Mouse (Mus musculus): ENCODE data around the gene Rassf3. TPM values are rescaled to one million over a fixed set of nuclear protein-coding genes. Genes with fewer than 3 reads are reported as not detected.

The Rassf3 gene
- total and polyA plus RNA-seq, 3 experiments = 0.07 to 0.66 TPM; not detected in 1

DNA sequence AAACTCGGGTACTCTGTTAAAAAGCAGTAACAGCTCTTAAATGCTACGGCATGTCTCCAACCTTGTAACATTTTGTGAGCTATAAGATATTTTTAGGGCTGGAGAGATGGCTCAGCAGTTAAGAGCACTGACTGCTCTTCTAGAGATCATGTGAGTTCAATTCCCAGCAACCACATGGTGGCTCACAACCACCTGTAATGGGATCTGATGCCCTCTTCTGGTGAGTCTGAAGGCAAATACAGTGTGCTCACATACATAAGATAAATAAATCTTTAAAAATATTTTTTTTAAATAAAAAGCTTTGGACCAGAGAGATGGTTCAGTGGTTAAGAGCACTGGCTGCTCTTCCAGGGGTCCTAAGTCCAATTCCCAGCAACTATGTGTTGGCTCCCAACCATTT lies 115.8 kb downstream of the Rassf3 start:
- ATAC-seq (ENCODE audit: extremely low read depth, insufficient number of reproducible peaks, low FRiP score, poor library complexity, severe bottlenecking) (no peak), DNase-seq (ENCODE audit: low spot score) (no peak)
- Histone ChIP-seq H3K4me1 (ENCODE audit: insufficient read depth, low read depth, low read length) (peaks cover 15% of the 10 kb centered on the region), H3K36me3 (replicated peaks) (no peaks in the 10 kb centered on the region), H3K4me3 (ENCODE audit: low read depth, low read length) (no peak overlapping the region), H3K9me3 (replicated peaks) (no peaks in the 10 kb centered on the region), H3K27me3 (ENCODE audit: insufficient read depth, low read length) (peaks cover 6% of the 10 kb centered on the region)
- TF ChIP-seq POLR2AphosphoS5 (IDR thresholded peaks at IDR 0.05; ENCODE audit: insufficient replicate concordance, low read depth, low read length) (no peak), GATA2 (IDR thresholded peaks at IDR 0.05; ENCODE audit: borderline replicate concordance, low read depth, low read length) (no peak), GATA1 (IDR thresholded peaks at IDR 0.05; ENCODE audit: borderline replicate concordance, low read length) (no peak)

Other genes starting within 250 kb of the Rassf3 start
- gene Tbc1d30, start 125.1 kb downstream of the Rassf3 start, total RNA-seq (2014; fragmentation: Nextera tagmentation) = not detected in 2 replicates
- gene Tbc1d30, start 125.1 kb downstream of the Rassf3 start, total RNA-seq (2017) = under 0.01 and 0.06 TPM in 2 replicates
- not detected in 2 replicates for gene Tbc1d30, start 125.1 kb downstream of the Rassf3 start, polyA plus RNA-seq (2012)
- gene Gns, start 111.3 kb downstream of the Rassf3 start, total RNA-seq (2014; fragmentation: Nextera tagmentation) = 134 and 161 TPM in 2 replicates
- gene Gns, start 111.3 kb downstream of the Rassf3 start, total RNA-seq (2017) = 133 and 138 TPM in 2 replicates
- gene Gns, start 111.3 kb downstream of the Rassf3 start, polyA plus RNA-seq (2012) = 33.4 and 52.8 TPM in 2 replicates
- gene Tbk1, start 110.4 kb upstream of the Rassf3 start, total RNA-seq (2014; fragmentation: Nextera tagmentation) = 79.4 and 96.3 TPM in 2 replicates
- gene Tbk1, start 110.4 kb upstream of the Rassf3 start, total RNA-seq (2017) = 98.3 and 107 TPM in 2 replicates
- gene Tbk1, start 110.4 kb upstream of the Rassf3 start, polyA plus RNA-seq (2012) = 4.1 and 6.8 TPM in 2 replicates
- 87.0 and 107 TPM in 2 replicates for gene Xpot, start 150.0 kb upstream of the Rassf3 start, total RNA-seq (2014; fragmentation: Nextera tagmentation)
- 89.7 and 110 TPM in 2 replicates for gene Xpot, start 150.0 kb upstream of the Rassf3 start, total RNA-seq (2017)
- gene Xpot, start 150.0 kb upstream of the Rassf3 start, polyA plus RNA-seq (2012) = 21.1 and 116 TPM in 2 replicates
- gene D930020B18Rik, start 165.2 kb upstream of the Rassf3 start, total RNA-seq (2014; fragmentation: Nextera tagmentation) = not detected in 2 replicates
- gene D930020B18Rik, start 165.2 kb upstream of the Rassf3 start, total RNA-seq (2017) = 0.05 TPM in 1 of 2 replicates, not detected in the other
- not detected in 2 replicates for gene D930020B18Rik, start 165.2 kb upstream of the Rassf3 start, polyA plus RNA-seq (2012)